Mouse (Mus musculus): ENCODE measurements around the gene Tom1.
A peak's percentile ranks its signal among the peaks of the same experiment; 100 is the strongest.

GRCm38 (mm10) chr8:75088989-75089881, 55.7 kb downstream of the Tom1 start:
- TF ChIP-seq CTCF (IDR thresholded peaks at IDR 0.05; ENCODE audit: low read depth): no peak
- TF ChIP-seq EP300 (IDR thresholded peaks at IDR 0.05; ENCODE audit: low read depth): peak; percentile 28; the same call in 1 of the 2 replicates

Measured in liver, embryonic 14.5 days (tissue).